Mouse (Mus musculus) central nervous system, embryonic 18 days (tissue): ENCODE results near the gene Sez6l2. TPM values are rescaled to one million over a fixed set of nuclear protein-coding genes. Genes with fewer than 3 reads are reported as not detected.

Source experiments
- polyA plus RNA-seq: library from polyadenylated mRNA; depleted of rRNA; stranded (reverse); fragments of >200 nt; gene quantifications from 2 replicates; pipeline ENCODE4 v1.2.3, GENCODE M21; 2012; rRNA removed

Gene Sez6l2
- polyA plus RNA-seq, result 94.9 and 108 TPM in 2 replicates

DNA sequence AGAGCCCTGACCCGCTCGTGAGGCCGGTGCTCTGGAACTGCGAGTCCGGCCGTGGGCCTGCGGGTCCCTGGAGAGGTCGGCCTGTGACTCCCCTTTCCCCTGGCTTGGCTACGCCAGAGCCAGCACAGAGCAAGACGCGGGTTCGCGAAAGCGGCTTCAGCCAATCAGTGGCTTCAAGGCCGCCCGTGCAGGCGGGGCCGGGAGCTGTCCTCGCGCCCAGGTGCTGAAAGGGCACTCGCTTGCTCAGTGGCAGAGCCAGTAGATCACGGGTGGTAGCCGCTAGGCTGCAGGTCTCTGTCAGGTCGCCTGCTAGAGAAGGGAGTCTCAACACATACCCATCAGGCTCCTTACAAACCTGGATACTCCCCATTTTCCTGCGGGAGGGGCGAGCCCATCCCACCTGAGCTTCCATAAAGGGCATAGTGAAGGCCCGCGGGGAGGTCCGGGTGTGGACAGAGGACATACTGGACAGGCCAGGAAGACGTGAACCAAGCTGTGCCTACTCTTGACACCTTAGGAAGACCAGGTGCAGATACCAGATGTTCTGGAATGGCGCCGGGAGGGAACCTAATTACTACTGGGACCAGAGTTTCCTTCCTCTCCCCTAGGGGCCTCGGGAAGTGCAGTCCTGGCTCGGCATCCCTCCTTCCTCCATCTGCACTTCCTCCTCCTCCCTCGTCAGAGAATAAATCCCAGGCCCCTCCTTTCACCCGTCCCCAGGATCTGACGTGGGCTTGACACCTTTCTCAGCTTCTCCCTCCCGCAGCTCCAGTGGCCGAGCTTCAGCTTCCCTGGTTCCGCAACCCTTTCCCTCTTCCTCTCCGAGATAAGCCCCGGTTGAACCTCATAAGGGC is at the start of gene Sez6l2:
Gene Sez6l2, plus strand, starts transcription at position 771 of the 854 bp plus-strand sequence.

GRCm38 (mm10) chr7:126922624-126923060 is 27.7 kb upstream of the Sez6l2 start, which contains the start of gene Tmem219:
TSS of gene Tmem219 (minus strand) at chr7:126922917.

GRCm38 (mm10) chr7:126928384-126929037 is 21.9 kb upstream of the Sez6l2 start, which contains the start of gene Kctd13:
TSS of gene Kctd13 (plus strand) at chr7:126928879.

DNA sequence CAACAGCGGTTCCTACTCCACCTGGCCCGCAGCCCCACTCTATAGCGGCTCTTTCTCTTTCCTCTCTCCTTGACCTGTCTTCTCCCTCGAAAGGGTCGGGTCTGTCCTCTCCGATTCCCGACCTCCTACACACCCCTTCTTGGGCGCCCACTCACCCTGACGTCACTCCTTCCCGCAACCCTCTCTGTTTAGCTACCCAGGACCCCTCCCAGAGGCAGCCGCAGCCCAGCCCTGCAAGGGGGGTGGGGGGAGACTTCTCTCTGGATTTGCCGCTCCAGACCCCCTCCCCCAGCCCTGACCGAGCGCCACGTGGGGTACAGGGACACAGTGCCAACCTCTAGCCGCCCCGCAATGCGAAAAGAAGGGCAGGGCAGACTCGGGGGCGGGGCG is 965 bp upstream of the Sez6l2 start, which contains the start of gene Asphd1:
Gene Asphd1, minus strand, starts transcription at position 180 of the 390 bp plus-strand sequence.

DNA sequence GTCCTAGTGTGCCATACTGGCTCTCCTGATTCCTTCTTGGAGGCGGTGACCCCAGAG is 25.4 kb downstream of the Sez6l2 start, which contains the start of gene Cdipt:
Gene Cdipt, plus strand, starts transcription at position 22 of the 57 bp plus-strand sequence.

GRCm38 (mm10) chr7:126975950-126976866 is 25.8 kb downstream of the Sez6l2 start, which contains the start of gene Cdiptos:
TSS of gene Cdiptos (minus strand) at chr7:126976098.

DNA sequence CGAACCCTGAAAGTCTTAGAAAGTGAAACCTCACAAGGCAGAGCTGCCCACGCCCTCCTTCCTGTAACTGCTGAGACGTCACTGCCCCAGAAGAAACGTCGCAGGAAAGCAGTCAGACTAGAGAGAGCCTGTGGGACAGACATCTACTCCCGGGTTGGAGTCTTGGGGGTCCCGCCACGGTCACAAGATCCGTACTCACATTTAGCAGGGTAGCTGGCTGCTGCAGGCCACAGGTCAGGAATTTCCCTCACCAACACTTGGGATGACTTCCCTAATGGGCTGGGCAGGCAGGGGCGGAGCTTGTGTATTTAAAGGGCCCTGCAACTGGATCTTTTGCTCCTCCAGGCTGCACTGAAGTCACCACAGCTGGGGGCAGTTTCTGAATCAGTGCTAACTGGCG is 64.0 kb downstream of the Sez6l2 start, which contains the start of gene Mvp:
Gene Mvp, minus strand, starts transcription at position 302 of the 400 bp plus-strand sequence.

GRCm38 (mm10) chr7:127016481-127016485 is 65.9 kb downstream of the Sez6l2 start, which contains the start of gene Pagr1b:
TSS of gene Pagr1b (minus strand) at chr7:127016484.

DNA sequence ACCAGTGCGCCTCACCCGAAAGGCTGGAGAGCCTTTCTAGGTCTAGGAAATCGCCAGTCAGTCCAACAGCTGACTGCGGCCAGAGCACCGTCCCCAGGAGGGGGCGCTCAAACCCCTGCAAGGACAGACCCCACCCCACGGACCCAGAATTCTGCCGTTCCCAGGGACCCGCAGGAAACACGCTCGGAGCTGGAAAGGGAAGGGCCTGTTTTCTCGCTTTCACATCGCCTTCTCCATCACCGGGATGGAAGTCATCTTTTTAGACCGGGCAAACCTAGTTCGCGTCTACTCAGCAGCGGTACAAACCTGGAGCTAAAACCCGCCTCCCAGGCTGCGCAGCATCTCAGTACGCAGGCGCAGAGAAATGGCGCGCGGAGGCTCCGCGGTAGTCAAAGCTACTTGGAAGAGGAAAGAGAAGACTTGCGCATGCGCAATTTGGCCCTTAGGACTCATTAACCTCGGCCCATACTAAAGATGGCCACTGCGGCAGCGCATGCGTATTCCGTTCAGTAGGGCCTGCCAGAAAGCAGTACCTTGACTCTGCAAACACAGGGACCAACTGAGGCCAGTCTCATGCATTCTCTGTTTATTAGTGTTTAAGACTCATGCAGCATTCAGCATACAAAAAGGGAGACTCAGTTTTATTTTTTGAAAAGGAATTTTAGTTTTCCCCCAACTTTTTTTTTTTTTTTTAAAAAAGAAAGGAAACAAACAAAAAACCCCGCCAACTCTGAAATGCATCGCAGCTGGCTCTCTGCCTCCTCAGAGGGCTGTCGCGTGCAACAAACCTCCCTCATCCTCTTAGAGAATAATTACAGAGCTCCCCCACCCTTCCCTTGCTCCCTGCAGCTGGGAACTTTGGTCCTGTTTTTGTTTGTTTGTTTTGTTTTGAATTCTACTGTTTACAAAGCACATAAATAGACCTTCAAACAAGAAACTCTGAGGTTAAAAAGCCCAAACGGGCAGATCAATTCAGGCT is 66.9 kb downstream of the Sez6l2 start, which contains the start of gene Pagr1a:
Gene Pagr1a, minus strand, starts transcription at position 382 of the 979 bp plus-strand sequence.

Other genes with a start within 250 kb of the Sez6l2 start
- 136 and 144 TPM in 2 replicates for gene Coro1a, start 242.8 kb upstream of the Sez6l2 start, polyA plus RNA-seq
- gene Mapk3, start 191.0 kb upstream of the Sez6l2 start, polyA plus RNA-seq, result 247 and 263 TPM in 2 replicates
- gene Gdpd3, start 184.2 kb upstream of the Sez6l2 start, polyA plus RNA-seq, result 7.9 TPM in 2 replicates
- gene Ypel3, start 173.6 kb upstream of the Sez6l2 start, polyA plus RNA-seq, result 211 and 214 TPM in 2 replicates
- gene Tbx6, start 169.1 kb upstream of the Sez6l2 start, polyA plus RNA-seq, result 1.3 TPM in 2 replicates
- 155 and 157 TPM in 2 replicates for gene Ppp4c, start 158.1 kb upstream of the Sez6l2 start, polyA plus RNA-seq
- gene Fam57b, start 152.9 kb upstream of the Sez6l2 start, polyA plus RNA-seq, result 147 and 196 TPM in 2 replicates
- gene 4930451I11Rik, start 118.9 kb upstream of the Sez6l2 start, polyA plus RNA-seq, result not detected in 2 replicates
- 41.2 and 42.6 TPM in 2 replicates for gene Doc2a, start 103.1 kb upstream of the Sez6l2 start, polyA plus RNA-seq
- 61.5 and 63.2 TPM in 2 replicates for gene Hirip3, start 88.6 kb upstream of the Sez6l2 start, polyA plus RNA-seq
- 79.7 and 83.9 TPM in 2 replicates for gene Ino80e, start 88.2 kb upstream of the Sez6l2 start, polyA plus RNA-seq
- 99.8 and 102 TPM in 2 replicates for gene Taok2, start 65.9 kb upstream of the Sez6l2 start, polyA plus RNA-seq
- 31.6 and 32.1 TPM in 2 replicates for gene Tmem219, start 27.6 kb upstream of the Sez6l2 start, polyA plus RNA-seq
- 109 and 134 TPM in 2 replicates for gene Kctd13, start 21.7 kb upstream of the Sez6l2 start, polyA plus RNA-seq
- gene Asphd1, start 981 bp upstream of the Sez6l2 start, polyA plus RNA-seq, result 29.9 TPM in 2 replicates
- 150 and 151 TPM in 2 replicates for gene Cdipt, start 25.4 kb downstream of the Sez6l2 start, polyA plus RNA-seq
- gene Cdiptos, start 25.5 kb downstream of the Sez6l2 start, polyA plus RNA-seq, result 0.73 and 1.1 TPM in 2 replicates
- 4.1 and 4.6 TPM in 2 replicates for gene Mvp, start 64.1 kb downstream of the Sez6l2 start, polyA plus RNA-seq
- 0.98 and 1.4 TPM in 2 replicates for gene Pagr1b, start 65.9 kb downstream of the Sez6l2 start, polyA plus RNA-seq
- 9.1 and 18.9 TPM in 2 replicates for gene Pagr1a, start 66.8 kb downstream of the Sez6l2 start, polyA plus RNA-seq
- gene Gm42742, start 70.5 kb downstream of the Sez6l2 start, polyA plus RNA-seq, result 90.1 and 95.0 TPM in 2 replicates
- gene Prrt2, start 70.6 kb downstream of the Sez6l2 start, polyA plus RNA-seq, result 122 and 134 TPM in 2 replicates
- 223 and 252 TPM in 2 replicates for gene Maz, start 76.5 kb downstream of the Sez6l2 start, polyA plus RNA-seq
- 12.1 and 14.6 TPM in 2 replicates for gene Kif22, start 91.9 kb downstream of the Sez6l2 start, polyA plus RNA-seq
- gene Zg16, start 136.8 kb downstream of the Sez6l2 start, polyA plus RNA-seq, result 0.20 TPM in 1 of 2 replicates, not detected in the other
- gene AI467606, start 140.8 kb downstream of the Sez6l2 start, polyA plus RNA-seq, result 1.6 and 1.7 TPM in 2 replicates
- 0.63 and 1.0 TPM in 2 replicates for gene Qprt, start 171.7 kb downstream of the Sez6l2 start, polyA plus RNA-seq
- 0.06 and 0.08 TPM in 2 replicates for gene Spn, start 187.3 kb downstream of the Sez6l2 start, polyA plus RNA-seq
- gene Cd2bp2, start 245.5 kb downstream of the Sez6l2 start, polyA plus RNA-seq, result 112 and 116 TPM in 2 replicates